Mouse (Mus musculus): ENCODE results near the gene Nt5dc2. TPM values are rescaled to one million over a fixed set of nuclear protein-coding genes. Genes with fewer than 3 reads are reported as not detected.

The Nt5dc2 gene
- polyA plus RNA-seq, 1 experiment, result 28.4 TPM

DNA sequence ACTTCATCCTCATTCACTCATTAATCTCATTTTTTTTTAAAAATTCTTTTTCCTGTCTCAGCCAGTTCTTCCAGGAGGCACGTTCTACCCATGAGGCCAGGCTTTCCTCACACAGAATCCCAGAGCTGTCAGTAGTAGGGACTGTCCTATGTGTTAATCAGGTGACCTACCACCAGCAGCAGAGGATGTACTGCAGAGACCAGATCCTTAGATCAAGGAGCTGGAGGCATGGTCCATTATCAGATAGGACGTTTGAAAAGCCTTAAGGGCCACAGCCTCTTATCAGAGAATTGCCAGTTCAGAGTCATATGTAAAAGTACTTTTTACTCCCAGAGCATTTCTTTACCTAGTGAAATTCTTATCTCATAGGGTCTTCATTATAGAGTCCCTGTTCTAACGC, 16.8 kb upstream of the Nt5dc2 start:
- Histone ChIP-seq H3K4me3 (replicated peaks; ENCODE audit: insufficient read depth, low read depth, low read length) (no peak overlapping the region), H3K27me3 (ENCODE audit: control insufficient read depth, insufficient read depth, low read length) (no peaks in the 10 kb centered on the region), H3K27ac (ENCODE audit: insufficient read depth, low read length) (no peak overlapping the region), H3K4me1 (ENCODE audit: control insufficient read depth, insufficient read depth, low read length) (no peaks in the 10 kb centered on the region)
- no peak for DNase-seq
- no peak for TF ChIP-seq CTCF (IDR thresholded peaks at IDR 0.05; ENCODE audit: borderline replicate concordance, insufficient read depth, low read depth, low read length)
- 89% methylated on average over 3 of the region's 3 CpGs for WGBS

DNA sequence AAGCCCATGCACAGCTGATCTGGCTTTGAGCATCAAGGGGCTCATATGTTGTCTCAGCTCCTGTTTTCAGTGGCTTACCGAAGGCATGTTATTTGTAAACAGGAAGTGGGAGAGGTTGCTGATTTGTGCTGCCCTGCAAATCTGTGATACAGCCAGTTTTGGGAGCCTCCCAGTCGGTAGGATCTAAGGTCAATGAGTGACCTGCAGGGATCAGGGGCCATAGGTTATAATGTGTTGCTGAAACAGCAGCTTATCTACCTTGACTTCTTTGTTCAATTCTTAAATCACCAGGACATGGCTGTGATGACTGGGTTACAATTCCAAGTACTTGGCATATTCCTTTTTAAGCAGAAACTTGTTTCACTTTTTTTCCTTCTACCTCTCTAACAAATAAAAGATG, 15.3 kb upstream of the Nt5dc2 start:
- TF ChIP-seq CTCF (IDR thresholded peaks at IDR 0.05; ENCODE audit: borderline replicate concordance, insufficient read depth, low read depth, low read length), result no peak
- TF ChIP-seq POLR2A (IDR thresholded peaks at IDR 0.05; ENCODE audit: borderline replicate concordance, insufficient read depth, low read length), result no peak
- H3K27ac ChIP-seq (ENCODE audit: insufficient read depth, low read length), result no peak overlapping the region
- H3K4me1 ChIP-seq (ENCODE audit: control insufficient read depth, insufficient read depth, low read length), result no peaks in the 10 kb centered on the region
- DNase-seq, result no peak
- no peak overlapping the region for H3K4me3 ChIP-seq (replicated peaks; ENCODE audit: insufficient read depth, low read depth, low read length)
- 83% methylated on average over 2 of the region's 2 CpGs for WGBS
- no peaks in the 10 kb centered on the region for H3K27me3 ChIP-seq (ENCODE audit: control insufficient read depth, insufficient read depth, low read length)

DNA sequence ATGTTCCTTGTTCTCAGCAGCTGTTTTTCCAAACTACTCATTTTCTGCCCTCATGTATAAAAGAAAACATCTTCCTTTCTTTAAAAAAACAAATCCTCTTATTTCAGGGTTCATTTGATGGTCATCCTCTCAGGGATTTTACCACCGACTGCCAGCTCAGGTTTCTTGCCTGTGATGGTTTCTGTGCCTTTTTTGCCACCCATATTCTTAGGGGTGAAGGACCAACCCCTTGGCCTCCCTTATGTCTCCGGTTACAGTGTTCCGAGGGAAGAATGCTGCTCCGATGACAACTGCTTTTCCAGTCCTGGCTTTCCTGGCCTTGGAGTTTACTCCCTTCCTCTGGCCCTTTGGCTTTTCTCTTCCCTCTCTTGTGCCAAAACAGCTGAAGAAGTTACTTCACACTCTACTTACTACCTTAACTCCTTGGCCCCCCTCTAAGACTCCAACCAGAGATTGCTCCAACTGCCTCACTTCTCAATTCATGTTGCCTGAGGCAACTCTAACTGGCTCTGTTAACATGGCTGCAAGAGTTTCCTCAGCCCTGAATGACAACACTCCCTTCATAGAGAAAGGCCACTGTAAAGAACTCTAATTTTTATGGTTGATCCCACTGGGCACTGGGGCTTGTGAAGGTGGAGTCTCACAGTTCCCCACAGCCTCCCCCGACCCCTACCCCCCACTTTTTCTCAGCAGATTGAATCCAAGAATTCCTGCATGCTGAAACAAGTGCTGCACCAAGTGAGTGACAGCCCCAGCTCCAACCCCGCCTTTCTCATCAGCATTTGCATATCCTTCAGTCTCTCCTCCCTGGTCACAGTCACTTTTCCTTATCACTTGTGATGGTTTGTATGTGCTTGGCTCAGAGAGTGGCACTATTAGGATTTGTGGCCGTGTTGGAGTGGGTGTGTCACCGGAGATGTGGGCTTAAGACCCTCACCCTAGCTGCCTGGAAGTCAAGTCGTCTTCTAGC, 5.5 kb upstream of the Nt5dc2 start:
- H3K27ac ChIP-seq (ENCODE audit: insufficient read depth, low read length), result no peak overlapping the region
- no peak overlapping the region for H3K4me3 ChIP-seq (replicated peaks; ENCODE audit: insufficient read depth, low read depth, low read length)
- DNase-seq, result no peak

DNA sequence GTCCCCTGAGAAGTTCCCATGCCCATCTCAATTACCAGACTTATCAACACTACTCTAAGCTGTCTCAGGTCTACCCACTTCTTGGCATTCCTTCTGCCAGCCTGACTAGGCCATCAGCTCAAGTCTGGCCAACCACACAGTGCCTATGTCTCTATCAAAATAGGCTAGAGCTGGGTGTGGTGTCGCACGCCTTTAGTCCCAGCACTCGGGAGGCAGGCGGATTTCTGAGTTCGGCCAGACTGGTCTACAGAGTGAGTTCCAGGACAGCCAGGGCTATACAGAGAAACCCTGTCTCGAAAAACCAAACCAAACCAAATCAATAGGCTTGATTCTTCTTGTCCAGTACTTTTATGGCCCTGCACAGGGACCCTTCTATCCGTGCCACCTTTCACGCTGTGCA, 4.0 kb upstream of the Nt5dc2 start:
- H3K4me3 ChIP-seq (replicated peaks; ENCODE audit: insufficient read depth, low read depth, low read length), result no peak overlapping the region
- H3K27me3 ChIP-seq (ENCODE audit: control insufficient read depth, insufficient read depth, low read length), result no peaks in the 10 kb centered on the region
- no peak for DNase-seq
- no peak overlapping the region for H3K27ac ChIP-seq (ENCODE audit: insufficient read depth, low read length)
- 88% methylated on average over 8 of the region's 8 CpGs for WGBS
- H3K4me1 ChIP-seq (ENCODE audit: control insufficient read depth, insufficient read depth, low read length), result 0 out of 2 replicates have a peak, but pooled peaks cover 8% of the 10 kb centered on the region
- TF ChIP-seq CTCF (IDR thresholded peaks at IDR 0.05; ENCODE audit: borderline replicate concordance, insufficient read depth, low read depth, low read length), result no peak
- TF ChIP-seq POLR2A (IDR thresholded peaks at IDR 0.05; ENCODE audit: borderline replicate concordance, insufficient read depth, low read length), result no peak

More for the DNA sequence above, 5.5 kb upstream of the Nt5dc2 start:
- H3K27me3 ChIP-seq (ENCODE audit: control insufficient read depth, insufficient read depth, low read length), result no peaks in the 10 kb centered on the region
- H3K4me1 ChIP-seq (ENCODE audit: control insufficient read depth, insufficient read depth, low read length), result 0 out of 2 replicates have a peak, but pooled peaks cover 8% of the 10 kb centered on the region
- TF ChIP-seq CTCF (IDR thresholded peaks at IDR 0.05; ENCODE audit: borderline replicate concordance, insufficient read depth, low read depth, low read length) (no peak), POLR2A (IDR thresholded peaks at IDR 0.05; ENCODE audit: borderline replicate concordance, insufficient read depth, low read length) (no peak)
- WGBS, result 65% methylated on average over 9 of the region's 9 CpGs

DNA sequence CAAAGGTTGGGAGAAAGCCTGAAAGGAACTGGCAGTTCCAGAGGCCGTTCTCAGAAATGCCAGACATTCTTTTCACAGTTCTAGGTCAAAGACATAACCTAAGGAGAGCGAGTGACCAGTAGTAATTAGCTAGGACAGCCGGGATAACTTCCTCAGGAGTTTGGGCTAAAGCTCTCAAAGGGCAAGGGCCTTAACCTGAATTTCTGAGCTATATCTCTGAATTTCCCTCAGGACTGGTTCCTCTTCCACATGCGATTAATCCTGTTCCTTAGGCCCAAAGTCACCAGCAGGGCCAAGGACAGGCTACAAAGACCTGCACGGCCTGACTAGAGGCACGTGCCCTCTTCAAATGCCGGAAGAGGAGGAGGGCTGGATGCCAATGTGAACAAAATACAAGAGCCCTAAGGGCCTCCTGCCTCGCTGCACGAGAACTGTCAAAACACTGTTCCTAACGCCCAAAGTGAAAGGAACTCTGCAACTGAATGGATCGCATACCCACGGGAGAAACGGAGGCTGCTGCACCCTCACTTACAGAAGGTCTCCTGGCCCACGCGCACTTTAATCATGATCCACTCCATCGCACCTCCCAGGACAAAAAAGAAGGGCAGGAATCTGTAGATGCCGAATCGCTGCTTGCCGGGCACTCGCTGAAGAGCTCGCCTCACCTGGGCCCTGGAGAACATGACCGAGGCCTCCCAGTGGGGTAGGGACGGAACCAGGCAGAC, 2.6 kb upstream of the Nt5dc2 start:
- 0 out of 2 replicates have a peak, but pooled peaks cover 8% of the 10 kb centered on the region for H3K4me1 ChIP-seq (ENCODE audit: control insufficient read depth, insufficient read depth, low read length)
- WGBS, result 2% methylated on average over 23 of the region's 23 CpGs
- TF ChIP-seq CTCF (IDR thresholded peaks at IDR 0.05; ENCODE audit: borderline replicate concordance, insufficient read depth, low read depth, low read length) (no peak), POLR2A (IDR thresholded peaks at IDR 0.05; ENCODE audit: borderline replicate concordance, insufficient read depth, low read length) (no peak)

DNA sequence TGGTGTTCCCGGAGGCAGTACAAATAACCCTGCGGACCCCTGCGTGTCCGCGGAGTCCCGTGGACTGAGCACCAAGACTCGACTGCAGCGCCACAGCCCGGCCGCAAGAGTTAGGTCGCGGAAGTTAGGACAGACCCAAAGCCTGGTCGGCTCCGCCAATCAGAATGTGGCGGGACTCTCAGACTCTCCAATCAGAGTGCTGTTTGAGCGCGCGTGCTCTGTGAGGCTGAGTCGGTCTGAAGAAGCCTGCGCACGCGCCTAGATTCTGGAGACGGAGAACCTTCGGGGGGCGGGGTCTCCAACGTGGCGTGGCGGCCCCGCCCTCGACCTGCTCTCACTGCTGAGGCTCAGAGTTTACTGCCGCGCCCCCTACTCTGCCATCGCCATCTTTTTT, 2.0 kb upstream of the Nt5dc2 start, which contains the start of gene Smim4:
TSS of gene Smim4 (minus strand) at position 131 of the 394 bp plus-strand sequence.
- WGBS, result under 1% methylated on average over 33 of the region's 33 CpGs
- H3K27ac ChIP-seq (ENCODE audit: insufficient read depth, low read length), result peak within 1 kb of the TSS; percentile 29; the same call in 1 of the 2 replicates
- peak; percentile 94 to 98 for DNase-seq
- peak; percentile 78 for TF ChIP-seq POLR2A (IDR thresholded peaks at IDR 0.05; ENCODE audit: borderline replicate concordance, insufficient read depth, low read length)
- peak; percentile 57 for TF ChIP-seq CTCF (IDR thresholded peaks at IDR 0.05; ENCODE audit: borderline replicate concordance, insufficient read depth, low read depth, low read length)
- peak within 1 kb of the TSS; percentile 83 for H3K4me3 ChIP-seq (replicated peaks; ENCODE audit: insufficient read depth, low read depth, low read length)
- 0 out of 2 replicates have a peak, but pooled peaks cover 8% of the 10 kb centered on the region for H3K4me1 ChIP-seq (ENCODE audit: control insufficient read depth, insufficient read depth, low read length)
- no peaks in the 10 kb centered on the region for H3K27me3 ChIP-seq (ENCODE audit: control insufficient read depth, insufficient read depth, low read length)

More for the DNA sequence above, 2.6 kb upstream of the Nt5dc2 start:
- Histone ChIP-seq H3K27me3 (ENCODE audit: control insufficient read depth, insufficient read depth, low read length) (no peaks in the 10 kb centered on the region), H3K4me3 (replicated peaks; ENCODE audit: insufficient read depth, low read depth, low read length) (peak overlapping the region; percentile 83), H3K27ac (ENCODE audit: insufficient read depth, low read length) (peak overlapping the region; percentile 29; the same call in 1 of the 2 replicates)
- DNase-seq, result peak in 1 of 2 experiments; percentile 46

DNA sequence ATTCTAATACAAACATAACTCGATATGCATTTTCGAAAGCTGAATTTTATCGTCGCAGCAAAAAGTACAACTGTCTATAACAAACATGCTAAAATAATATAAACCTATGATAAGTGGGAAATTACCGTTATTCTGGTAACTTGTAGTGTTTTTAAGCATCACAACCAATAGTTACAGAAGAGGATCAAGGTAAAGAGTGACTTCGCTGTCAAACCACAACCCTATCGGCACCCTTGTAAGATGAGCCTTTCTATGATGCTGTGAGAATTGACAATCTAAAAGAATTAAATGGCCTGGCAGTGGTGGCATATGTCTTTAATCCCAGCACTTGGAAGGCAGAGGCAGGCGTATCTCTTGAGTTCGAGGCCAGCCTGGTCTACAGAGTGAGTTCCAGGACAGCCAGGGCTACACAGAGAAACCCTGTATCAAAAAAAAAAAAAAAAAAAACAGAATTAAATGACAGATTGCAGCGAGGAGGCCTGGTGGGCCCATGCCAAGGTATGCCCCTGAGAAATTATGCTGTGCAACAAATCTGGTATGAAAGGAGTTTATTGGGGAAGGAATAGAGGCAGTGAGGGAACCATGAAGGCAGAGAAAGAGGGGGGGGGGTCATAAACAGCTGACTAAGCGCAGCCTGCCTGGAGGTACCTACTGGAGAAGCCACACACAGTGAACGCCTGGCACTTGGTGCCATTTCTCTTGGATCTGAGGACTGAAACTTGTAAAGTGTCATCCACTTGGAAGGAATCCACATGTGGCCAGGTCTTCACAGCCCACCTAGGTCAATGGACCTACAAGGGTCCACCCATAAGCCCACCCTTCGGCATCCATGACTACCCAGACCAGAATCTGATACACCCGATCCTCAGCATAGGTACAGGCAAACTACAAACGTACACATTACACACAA, 1.3 kb upstream of the Nt5dc2 start:
- TF ChIP-seq POLR2A (IDR thresholded peaks at IDR 0.05; ENCODE audit: borderline replicate concordance, insufficient read depth, low read length) (no peak), CTCF (IDR thresholded peaks at IDR 0.05; ENCODE audit: borderline replicate concordance, insufficient read depth, low read depth, low read length) (no peak)
- Histone ChIP-seq H3K4me3 (replicated peaks; ENCODE audit: insufficient read depth, low read depth, low read length) (peak overlapping the region; percentile 60), H3K27me3 (ENCODE audit: control insufficient read depth, insufficient read depth, low read length) (no peaks in the 10 kb centered on the region), H3K27ac (ENCODE audit: insufficient read depth, low read length) (no peak overlapping the region), H3K4me1 (ENCODE audit: control insufficient read depth, insufficient read depth, low read length) (0 out of 2 replicates have a peak, but pooled peaks cover 8% of the 10 kb centered on the region)
- DNase-seq, result peak in 1 of 2 experiments; percentile 31
- WGBS, result 56% methylated on average over 15 of the region's 15 CpGs

Measured in cerebellum, adult 2 months (tissue).